Mouse (Mus musculus): ENCODE results near the gene Megf6. TPM values are rescaled to one million over a fixed set of nuclear protein-coding genes. Genes with fewer than 3 reads are reported as not detected.

Megf6 gene
- polyA plus RNA-seq, 1 experiment: 22.7 TPM

- Histone ChIP-seq H3K4me3 (ENCODE audit: insufficient read depth, low read length) (no peak overlapping the region), H3K4me1 (ENCODE audit: control insufficient read depth, insufficient read depth, low read length) (0 out of 2 replicates have a peak, but pooled peaks cover 2% of the 10 kb centered on the region), H3K27ac (ENCODE audit: insufficient read depth, low read length) (no peak overlapping the region)
- TF ChIP-seq CTCF (IDR thresholded peaks at IDR 0.05; ENCODE audit: borderline replicate concordance, insufficient read depth, low read length): no peak
- no peak for TF ChIP-seq POLR2A (IDR thresholded peaks at IDR 0.05; ENCODE audit: low read depth, low read length)
Observed at GRCm38 (mm10) chr4:154260755-154261154, 90.2 kb downstream of the Megf6 start.

- Histone ChIP-seq H3K4me3 (ENCODE audit: insufficient read depth, low read length) (no peak overlapping the region), H3K27ac (ENCODE audit: insufficient read depth, low read length) (no peak overlapping the region), H3K4me1 (ENCODE audit: control insufficient read depth, insufficient read depth, low read length) (0 out of 2 replicates have a peak, but pooled peaks cover 2% of the 10 kb centered on the region)
- TF ChIP-seq CTCF (IDR thresholded peaks at IDR 0.05; ENCODE audit: borderline replicate concordance, insufficient read depth, low read length) (no peak), POLR2A (IDR thresholded peaks at IDR 0.05; ENCODE audit: low read depth, low read length) (no peak)
Observed at GRCm38 (mm10) chr4:154262071-154262470, 91.5 kb downstream of the Megf6 start.

GRCm38 (mm10) chr4:154267511-154267910, 97.0 kb downstream of the Megf6 start:
- no peaks in the 10 kb centered on the region for H3K4me1 ChIP-seq (ENCODE audit: control insufficient read depth, insufficient read depth, low read length)
- no peak overlapping the region for H3K27ac ChIP-seq (ENCODE audit: insufficient read depth, low read length)
- H3K4me3 ChIP-seq (ENCODE audit: insufficient read depth, low read length): no peak overlapping the region
- TF ChIP-seq POLR2A (IDR thresholded peaks at IDR 0.05; ENCODE audit: low read depth, low read length) (no peak), CTCF (IDR thresholded peaks at IDR 0.05; ENCODE audit: borderline replicate concordance, insufficient read depth, low read length) (no peak)

GRCm38 (mm10) chr4:154269520-154269919, 99.0 kb downstream of the Megf6 start:
- Histone ChIP-seq H3K4me3 (ENCODE audit: insufficient read depth, low read length) (no peak overlapping the region), H3K27ac (ENCODE audit: insufficient read depth, low read length) (no peak overlapping the region), H3K4me1 (ENCODE audit: control insufficient read depth, insufficient read depth, low read length) (no peaks in the 10 kb centered on the region)
- TF ChIP-seq CTCF (IDR thresholded peaks at IDR 0.05; ENCODE audit: borderline replicate concordance, insufficient read depth, low read length) (no peak), POLR2A (IDR thresholded peaks at IDR 0.05; ENCODE audit: low read depth, low read length) (no peak)

GRCm38 (mm10) chr4:154273000-154273399, 102.5 kb downstream of the Megf6 start:
- no peaks in the 10 kb centered on the region for H3K4me1 ChIP-seq (ENCODE audit: control insufficient read depth, insufficient read depth, low read length)
- TF ChIP-seq CTCF (IDR thresholded peaks at IDR 0.05; ENCODE audit: borderline replicate concordance, insufficient read depth, low read length) (0 out of 2 replicates have a peak, but pooled peaks have one; percentile 49), POLR2A (IDR thresholded peaks at IDR 0.05; ENCODE audit: low read depth, low read length) (no peak)
- no peak overlapping the region for H3K27ac ChIP-seq (ENCODE audit: insufficient read depth, low read length)
- H3K4me3 ChIP-seq (ENCODE audit: insufficient read depth, low read length): no peak overlapping the region

- H3K4me3 ChIP-seq (ENCODE audit: insufficient read depth, low read length): no peak overlapping the region
- H3K4me1 ChIP-seq (ENCODE audit: control insufficient read depth, insufficient read depth, low read length): no peaks in the 10 kb centered on the region
- no peak for TF ChIP-seq POLR2A (IDR thresholded peaks at IDR 0.05; ENCODE audit: low read depth, low read length)
- TF ChIP-seq CTCF (IDR thresholded peaks at IDR 0.05; ENCODE audit: borderline replicate concordance, insufficient read depth, low read length): no peak
- H3K27ac ChIP-seq (ENCODE audit: insufficient read depth, low read length): no peak overlapping the region
Observed at GRCm38 (mm10) chr4:154279481-154279880, 109.0 kb downstream of the Megf6 start.

- TF ChIP-seq CTCF (IDR thresholded peaks at IDR 0.05; ENCODE audit: borderline replicate concordance, insufficient read depth, low read length): no peak
- TF ChIP-seq POLR2A (IDR thresholded peaks at IDR 0.05; ENCODE audit: low read depth, low read length): no peak
- Histone ChIP-seq H3K27ac (ENCODE audit: insufficient read depth, low read length) (no peak overlapping the region), H3K4me1 (ENCODE audit: control insufficient read depth, insufficient read depth, low read length) (no peaks in the 10 kb centered on the region), H3K4me3 (ENCODE audit: insufficient read depth, low read length) (no peak overlapping the region)
Observed at GRCm38 (mm10) chr4:154283671-154284070, 113.1 kb downstream of the Megf6 start.

GRCm38 (mm10) chr4:154293735-154294201, 123.2 kb downstream of the Megf6 start:
- TF ChIP-seq POLR2A (IDR thresholded peaks at IDR 0.05; ENCODE audit: low read depth, low read length) (no peak), CTCF (IDR thresholded peaks at IDR 0.05; ENCODE audit: borderline replicate concordance, insufficient read depth, low read length) (no peak)
- H3K4me3 ChIP-seq (ENCODE audit: insufficient read depth, low read length): no peak overlapping the region
- H3K27ac ChIP-seq (ENCODE audit: insufficient read depth, low read length): no peak overlapping the region
- H3K4me1 ChIP-seq (ENCODE audit: control insufficient read depth, insufficient read depth, low read length): peaks cover 5% of the 10 kb centered on the region

GRCm38 (mm10) chr4:154294262-154294731, 123.8 kb downstream of the Megf6 start:
- no peak for TF ChIP-seq POLR2A (IDR thresholded peaks at IDR 0.05; ENCODE audit: low read depth, low read length)
- no peak for TF ChIP-seq CTCF (IDR thresholded peaks at IDR 0.05; ENCODE audit: borderline replicate concordance, insufficient read depth, low read length)
- Histone ChIP-seq H3K4me3 (ENCODE audit: insufficient read depth, low read length) (no peak overlapping the region), H3K4me1 (ENCODE audit: control insufficient read depth, insufficient read depth, low read length) (peaks cover 5% of the 10 kb centered on the region), H3K27ac (ENCODE audit: insufficient read depth, low read length) (no peak overlapping the region)

- Histone ChIP-seq H3K4me1 (ENCODE audit: control insufficient read depth, insufficient read depth, low read length) (peaks cover 5% of the 10 kb centered on the region), H3K4me3 (ENCODE audit: insufficient read depth, low read length) (no peak overlapping the region), H3K27ac (ENCODE audit: insufficient read depth, low read length) (no peak overlapping the region)
- TF ChIP-seq POLR2A (IDR thresholded peaks at IDR 0.05; ENCODE audit: low read depth, low read length) (no peak), CTCF (IDR thresholded peaks at IDR 0.05; ENCODE audit: borderline replicate concordance, insufficient read depth, low read length) (no peak)
Observed at GRCm38 (mm10) chr4:154297761-154298160, 127.2 kb downstream of the Megf6 start.
